Mouse (Mus musculus): ENCODE data around the gene Myh10. TPM values are rescaled to one million over a fixed set of nuclear protein-coding genes. Genes with fewer than 3 reads are reported as not detected.

Myh10 gene
- total RNA-seq, 2 experiments from 2014 or later, result 165 to 169 TPM

DNA sequence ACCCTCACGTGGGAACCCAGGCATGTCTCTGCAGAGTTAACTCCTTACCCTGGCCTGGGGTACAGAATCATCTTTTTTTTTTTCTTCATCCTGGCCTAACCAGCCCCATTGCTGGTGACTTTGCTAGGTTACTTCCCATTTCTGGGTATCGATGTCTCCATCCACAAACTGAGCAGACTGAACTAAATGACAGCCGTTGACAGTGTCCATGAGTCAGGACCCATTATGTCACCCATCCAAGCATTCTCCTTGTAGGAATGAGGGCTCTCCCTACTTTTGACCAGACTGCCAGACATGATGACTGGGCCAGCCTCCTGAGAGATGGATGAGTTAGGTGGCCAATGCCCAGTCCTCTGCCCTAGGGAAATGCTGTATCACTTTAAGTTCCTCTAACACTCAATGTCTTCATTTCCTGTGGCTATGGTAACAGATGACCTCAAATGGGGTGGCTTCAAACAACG, 172.3 kb downstream of the Myh10 start:
- DNase-seq, result no peak

DNA sequence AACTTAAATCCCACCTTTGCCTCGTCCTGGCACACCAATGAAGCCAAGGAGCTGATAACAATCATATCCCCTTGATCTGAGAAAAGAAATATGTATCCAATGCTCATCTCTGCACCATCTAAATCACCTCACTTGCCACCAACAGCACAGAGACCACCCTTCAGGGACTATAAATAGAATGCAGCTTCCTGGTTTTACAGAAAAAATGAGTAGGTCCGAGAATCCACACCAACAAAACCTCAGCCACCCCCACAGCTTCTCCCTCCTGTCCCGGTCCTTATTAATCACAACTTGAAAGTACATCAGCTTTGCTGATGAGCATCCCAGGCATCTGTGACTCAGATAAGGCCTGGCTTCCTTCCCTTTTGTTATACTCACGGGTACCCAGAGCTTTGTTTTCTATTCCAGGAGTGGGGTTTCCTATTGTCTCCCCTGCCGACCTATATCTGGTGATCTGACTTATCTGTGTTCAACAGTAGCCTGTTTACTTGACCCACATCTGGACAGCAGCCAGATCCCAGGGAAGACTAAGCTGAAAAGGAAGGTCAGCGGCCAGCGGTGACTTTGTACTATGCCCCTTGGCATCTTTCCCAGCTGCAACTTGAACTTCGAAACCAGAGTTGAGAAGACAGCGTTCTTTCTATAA, 173.3 kb downstream of the Myh10 start:
- peak; percentile 88 for DNase-seq

Other genes starting within 250 kb of the Myh10 start
- gene Pik3r6, start 188.5 kb upstream of the Myh10 start, total RNA-seq (2021), result 1 to 10 TPM; 5.0 to 6.1 TPM
- gene Mfsd6l, start 135.4 kb upstream of the Myh10 start, total RNA-seq (2021), result under 1 TPM; 0.36 to 0.60 TPM
- gene Ccdc42, start 104.5 kb upstream of the Myh10 start, total RNA-seq (2021), result under 1 TPM in 1 of 2 experiments, not detected in 1; 0.25 TPM
- gene Ndel1, start 180.3 kb downstream of the Myh10 start, total RNA-seq (2021), result 10 to 100 TPM; 57.9 to 66.3 TPM
- under 1 TPM; 0.21 to 0.32 TPM for gene Rnf222, start 197.0 kb downstream of the Myh10 start, total RNA-seq (2021)
- gene Rpl26, start 210.0 kb downstream of the Myh10 start, total RNA-seq (2021), result 100 to 1,000 TPM; 896 to 908 TPM
- gene Odf4, start 235.5 kb downstream of the Myh10 start, total RNA-seq (2021), result not detected

Measured in heart, postnatal 4 days (tissue).